Comparison of ENCODE assay signal across 8 mouse cellular contexts in the genomic region with DNA sequence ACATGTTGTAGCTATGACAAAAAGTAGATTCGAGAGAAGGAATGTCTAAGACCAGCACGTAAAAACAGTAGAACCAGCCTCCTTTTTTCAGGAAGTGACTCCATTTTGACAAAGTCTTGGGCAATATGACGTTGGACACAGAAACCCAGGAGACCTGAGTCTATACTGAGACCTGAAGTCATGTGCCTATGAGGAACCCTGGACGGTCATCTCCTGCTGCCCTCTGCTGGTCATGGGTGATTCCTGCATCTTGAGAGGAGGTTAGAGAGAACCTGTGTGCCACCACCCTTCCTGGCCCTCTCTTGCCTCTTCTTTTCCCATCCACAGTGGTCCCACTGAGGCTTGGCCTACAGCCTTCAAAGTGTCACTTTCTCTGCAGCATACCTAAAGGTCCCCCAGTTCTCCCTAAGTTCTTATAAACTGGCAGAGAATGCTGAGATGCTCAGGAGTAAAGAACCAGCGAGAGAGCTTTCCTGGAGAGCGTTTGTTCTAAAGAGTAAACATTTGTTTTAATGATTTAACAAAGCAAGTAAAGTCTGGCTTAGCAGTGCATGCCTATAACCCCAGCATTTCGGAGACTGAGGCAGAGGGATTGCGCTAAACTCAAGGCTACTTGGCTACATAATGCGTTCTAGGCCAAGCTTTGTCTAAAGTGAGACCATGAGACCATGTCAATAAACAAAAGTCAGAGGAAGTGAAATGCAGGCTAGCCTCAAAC. TPM values are rescaled to one million over a fixed set of nuclear protein-coding genes. Genes with fewer than 3 reads are reported as not detected.
DNase-seq lines count a peak whose midpoint lies in the region; ATAC-seq and TF ChIP-seq lines count a peak whose summit lies in the region.

No protein-coding gene starts in this region.

- H3K27ac ChIP-seq in intestine, postnatal 0 days (ENCODE audit: low read depth, low read length): no peak overlapping the region
- 0 out of 2 replicates have a peak overlapping the region, but pooled peaks have one; percentile 19 for H3K27ac ChIP-seq in midbrain, embryonic 13.5 days

- peak; percentile 67 for DNase-seq in adrenal gland, adult 8-10 months
- DNase-seq in embryo, embryonic 11.5 days (ENCODE audit: low read depth, low spot score): peak; percentile 63
- DNase-seq in gonadal fat pad, adult 2 months (ENCODE audit: low read depth): peak; percentile 44
- DNase-seq in left cerebral cortex, postnatal 25 days (ENCODE audit: low spot score in 2 of 2): peak; percentile 77 to 87
- peak; percentile 68 for DNase-seq in skeletal muscle tissue, adult 2 months (ENCODE audit: low read depth, low spot score)
- DNase-seq in yolk sac, embryonic 10.5 days (ENCODE audit: low spot score): peak; percentile 78

- no peaks in the 10 kb centered on the region for H3K4me1 ChIP-seq in intestine, postnatal 0 days (replicated peaks; ENCODE audit: control insufficient read depth, insufficient read depth, low read length)
- H3K4me1 ChIP-seq in midbrain, embryonic 13.5 days (replicated peaks): no peaks in the 10 kb centered on the region

- H3K9me3 ChIP-seq in intestine, postnatal 0 days (ENCODE audit: control insufficient read depth): no peaks in the 10 kb centered on the region
- H3K9me3 ChIP-seq in midbrain, embryonic 13.5 days: no peaks in the 10 kb centered on the region

- H3K27me3 ChIP-seq in intestine, postnatal 0 days (replicated peaks; ENCODE audit: control insufficient read depth, insufficient read depth, low read length): no peaks in the 10 kb centered on the region
- no peaks in the 10 kb centered on the region for H3K27me3 ChIP-seq in midbrain, embryonic 13.5 days

- WGBS in intestine, postnatal 0 days: 48% methylated on average over 9 of the region's 9 CpGs
- 59% methylated on average over 9 of the region's 9 CpGs for WGBS in midbrain, embryonic 13.5 days

- H3K4me2 ChIP-seq in intestine, postnatal 0 days (replicated peaks; ENCODE audit: low read depth): no peak overlapping the region
- no peak overlapping the region for H3K4me2 ChIP-seq in midbrain, embryonic 13.5 days (replicated peaks)

- ATAC-seq in intestine, postnatal 0 days: peak; percentile 47
- peak; percentile 85 for ATAC-seq in midbrain, embryonic 13.5 days

- TF ChIP-seq CTCF in intestine, postnatal 0 days (IDR thresholded peaks at IDR 0.05; ENCODE audit: low read depth): peak; percentile 95

- no peaks in the 10 kb centered on the region for H3K36me3 ChIP-seq in intestine, postnatal 0 days (ENCODE audit: control insufficient read depth, insufficient read depth)
- H3K36me3 ChIP-seq in midbrain, embryonic 13.5 days: no peaks in the 10 kb centered on the region

- no peak overlapping the region for H3K4me3 ChIP-seq in intestine, postnatal 0 days (ENCODE audit: low read depth, low read length)
- no peak overlapping the region for H3K4me3 ChIP-seq in midbrain, embryonic 13.5 days (replicated peaks)

- no peak overlapping the region for H3K9ac ChIP-seq in intestine, postnatal 0 days (ENCODE audit: low read depth, low read length)
- H3K9ac ChIP-seq in midbrain, embryonic 13.5 days (replicated peaks): no peak overlapping the region

- intact Hi-C loops in left cerebral cortex, postnatal 25 days (cut with DNase I): loop anchor here (1.0 to 2.0 kb wide), 2 partner anchors 115 to 174 kb away; no protein-coding TSS in a partner anchor

RNA-seq across cellular contexts. Expression of gene Chrna9, which starts 3.4 kb away (rescaled TPM):
- not detected for total RNA-seq in adrenal gland, adult 8-10 months (2022)
- polyA plus RNA-seq in gonadal fat pad, adult 2 months (2012; rRNA removed): 0.06 TPM in 1 of 2 replicates, not detected in the other
- not detected in 2 replicates for polyA plus RNA-seq in intestine, postnatal 0 days (2015; fragmentation: Nextera tagmentation; extraction: Ambion mirVana)
- total RNA-seq in left cerebral cortex, postnatal 25 days (2021): not detected
- not detected in 2 replicates for polyA plus RNA-seq in midbrain, embryonic 13.5 days (2015; fragmentation: Nextera tagmentation; extraction: Ambion mirVana)
